Mouse (Mus musculus): ENCODE results near the gene Gm20503. TPM values are rescaled to one million over a fixed set of nuclear protein-coding genes. Genes with fewer than 3 reads are reported as not detected.

The Gm20503 gene
- polyA plus RNA-seq, 1 experiment from 2014 or later, result 10.4 TPM

DNA sequence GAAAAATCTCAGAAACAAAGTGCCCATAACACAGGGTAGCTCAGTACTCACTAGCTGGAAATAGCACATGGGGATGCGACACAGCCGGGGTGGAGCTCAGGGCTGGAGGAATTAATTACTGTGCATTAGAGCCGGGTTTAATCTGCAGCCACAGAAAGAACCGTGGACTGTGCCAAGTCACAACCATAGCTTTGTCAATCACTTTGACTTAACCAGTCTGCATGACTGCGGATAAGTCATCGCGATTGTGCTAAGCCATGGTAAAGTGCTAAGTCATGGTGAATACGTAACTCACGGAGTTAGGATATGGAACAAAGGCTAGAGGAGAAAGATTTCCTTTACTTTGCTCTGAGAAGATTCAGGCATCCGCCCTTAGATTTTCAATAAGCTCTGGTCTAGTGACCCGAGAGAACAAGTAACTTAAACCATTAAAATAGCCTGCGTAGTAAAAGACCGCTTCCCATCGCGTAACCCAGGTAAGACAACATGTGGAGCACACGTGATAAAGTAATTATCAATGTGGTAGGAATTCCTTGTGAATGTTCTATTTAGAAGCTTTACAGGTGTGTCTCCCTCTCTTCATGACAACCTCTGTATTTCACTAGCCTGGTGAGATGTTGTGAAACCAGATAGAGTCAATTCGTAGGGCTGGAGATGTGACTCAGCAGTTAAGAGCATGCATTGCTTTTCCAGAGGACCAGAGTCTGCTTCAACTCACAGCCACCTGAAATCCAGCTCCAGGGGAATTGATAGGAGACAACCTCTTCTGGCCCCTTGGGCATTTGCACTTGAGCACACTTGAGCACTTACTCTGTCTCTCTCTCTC lies 12.2 kb upstream of the Gm20503 start:
- no peak overlapping the region for H3K27ac ChIP-seq
- H3K4me2 ChIP-seq (replicated peaks), result no peak overlapping the region
- no peaks in the 10 kb centered on the region for H3K9me3 ChIP-seq
- no peak overlapping the region for H3K9ac ChIP-seq
- no peak for ATAC-seq (ENCODE audit: low FRiP score, low read depth)
- no peak overlapping the region for H3K4me3 ChIP-seq
- no peaks in the 10 kb centered on the region for H3K4me1 ChIP-seq
- H3K27me3 ChIP-seq (replicated peaks), result no peaks in the 10 kb centered on the region
- WGBS, result 88% methylated on average over 17 of the region's 17 CpGs
- no peaks in the 10 kb centered on the region for H3K36me3 ChIP-seq

DNA sequence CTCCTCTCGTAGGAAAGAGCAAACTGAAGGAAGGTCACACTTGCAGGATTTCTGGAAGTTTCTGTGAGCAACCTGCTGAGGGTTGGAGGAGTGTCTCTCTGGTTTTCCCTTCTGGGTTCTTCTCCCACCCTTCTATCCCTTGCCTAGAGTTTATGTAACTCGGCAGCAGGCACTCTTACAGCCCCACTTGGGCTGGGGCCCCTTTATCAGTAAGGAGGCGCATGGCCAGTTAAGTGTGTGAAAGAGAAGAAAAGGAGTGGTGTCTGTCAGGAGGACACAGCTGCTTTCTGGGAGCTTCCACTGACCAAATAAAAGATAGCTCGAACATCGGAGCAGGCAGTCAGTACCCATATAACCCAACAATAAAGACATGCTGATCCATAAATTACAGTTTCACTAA lies 10.8 kb upstream of the Gm20503 start:
- no peaks in the 10 kb centered on the region for H3K27me3 ChIP-seq (replicated peaks)
- H3K36me3 ChIP-seq, result no peaks in the 10 kb centered on the region
- no peak overlapping the region for H3K4me3 ChIP-seq
- no peaks in the 10 kb centered on the region for H3K4me1 ChIP-seq
- ATAC-seq (ENCODE audit: low FRiP score, low read depth), result no peak
- H3K9ac ChIP-seq, result no peak overlapping the region
- no peak overlapping the region for H3K27ac ChIP-seq
- 72% methylated on average over 5 of the region's 5 CpGs for WGBS
- H3K4me2 ChIP-seq (replicated peaks), result no peak overlapping the region
- H3K9me3 ChIP-seq, result no peaks in the 10 kb centered on the region

DNA sequence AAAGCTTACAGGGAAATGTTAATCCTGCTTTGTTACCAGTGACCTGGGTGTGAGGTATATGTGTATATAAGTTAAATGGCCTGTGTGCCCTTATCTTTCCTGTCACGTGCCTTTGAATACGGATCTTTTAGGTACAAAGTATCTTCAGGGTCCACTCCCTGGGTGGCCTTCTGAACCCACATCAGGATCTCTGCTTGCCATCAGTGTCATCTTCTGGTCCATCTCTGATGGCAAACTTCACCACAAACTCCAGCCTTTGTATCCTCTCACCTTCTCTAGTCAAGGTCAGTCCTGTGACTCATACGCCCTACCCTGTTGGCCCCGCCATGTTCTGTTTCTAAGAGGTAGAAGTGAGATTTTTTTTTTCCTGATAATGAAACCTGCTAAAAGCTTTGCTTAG lies 8.2 kb upstream of the Gm20503 start, which contains the start of gene Dnajc25:
TSS of gene Dnajc25 (plus strand) at position 301 of the 400 bp plus-strand sequence.
- no peak for ATAC-seq (ENCODE audit: low FRiP score, low read depth)
- no peaks in the 10 kb centered on the region for H3K4me1 ChIP-seq
- 95% methylated on average over 4 of the region's 4 CpGs for WGBS

DNA sequence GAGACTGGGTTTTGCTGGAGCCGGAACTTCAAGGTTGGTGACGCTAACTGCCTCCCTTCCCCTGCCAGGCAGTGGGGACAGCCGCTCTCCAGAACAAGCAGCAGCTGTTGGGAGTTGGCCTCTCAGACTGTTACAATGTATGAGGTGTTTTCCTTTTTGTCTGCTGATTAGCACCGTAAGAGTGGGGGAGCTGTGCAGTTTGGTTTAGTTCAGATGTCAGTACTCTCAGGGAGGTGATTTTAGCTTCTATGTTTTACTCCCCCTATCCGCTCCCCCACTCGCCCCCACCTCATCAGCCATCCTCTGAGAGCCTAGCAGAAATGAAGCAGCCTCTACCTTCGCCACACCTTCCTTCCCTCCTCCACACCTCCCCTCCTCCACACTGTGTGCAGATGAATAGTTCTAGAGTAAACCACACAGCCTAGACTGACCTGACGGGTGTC lies 7.7 kb upstream of the Gm20503 start:
- 83% methylated on average over 8 of the region's 8 CpGs for WGBS
- Histone ChIP-seq H3K4me1 (no peaks in the 10 kb centered on the region), H3K4me2 (replicated peaks) (no peak overlapping the region), H3K4me3 (no peak overlapping the region), H3K9me3 (no peaks in the 10 kb centered on the region), H3K9ac (no peak overlapping the region), H3K27ac (no peak overlapping the region), H3K36me3 (no peaks in the 10 kb centered on the region), H3K27me3 (replicated peaks) (no peaks in the 10 kb centered on the region)
- no peak for ATAC-seq (ENCODE audit: low FRiP score, low read depth)

More for the DNA sequence above, 8.2 kb upstream of the Gm20503 start, which contains the start of gene Dnajc25:
- Histone ChIP-seq H3K9me3 (no peaks in the 10 kb centered on the region), H3K4me2 (replicated peaks) (no peak within 1 kb of the TSS), H3K27me3 (replicated peaks) (no peaks in the 10 kb centered on the region), H3K36me3 (no peaks in the 10 kb centered on the region), H3K27ac (no peak within 1 kb of the TSS), H3K4me3 (no peak within 1 kb of the TSS), H3K9ac (no peak within 1 kb of the TSS)

DNA sequence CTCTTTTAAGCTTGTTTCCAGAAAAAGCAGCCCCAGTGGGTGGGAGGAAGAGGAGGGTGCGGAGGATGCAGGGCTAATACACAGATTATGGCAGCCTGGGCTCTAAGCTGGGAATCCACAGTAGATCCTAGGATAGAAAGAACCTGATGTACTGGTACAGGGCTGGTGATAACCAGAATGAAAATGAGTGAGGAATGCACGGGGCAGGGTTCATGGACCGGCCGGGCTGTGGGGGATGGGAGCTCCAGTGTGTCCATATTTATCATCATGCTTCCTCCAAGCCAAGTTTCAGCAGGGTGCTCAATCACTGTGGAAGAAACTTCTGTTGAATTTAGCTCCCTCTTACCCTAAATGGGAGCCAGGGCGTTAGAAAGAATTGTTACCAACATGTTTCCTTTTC lies 5.9 kb upstream of the Gm20503 start:
- no peaks in the 10 kb centered on the region for H3K27me3 ChIP-seq (replicated peaks)
- H3K4me3 ChIP-seq, result no peak overlapping the region
- WGBS, result 80% methylated on average over 5 of the region's 5 CpGs
- no peak overlapping the region for H3K27ac ChIP-seq
- ATAC-seq (ENCODE audit: low FRiP score, low read depth), result no peak
- no peak overlapping the region for H3K4me2 ChIP-seq (replicated peaks)
- no peaks in the 10 kb centered on the region for H3K36me3 ChIP-seq
- no peak overlapping the region for H3K9ac ChIP-seq
- H3K9me3 ChIP-seq, result no peaks in the 10 kb centered on the region
- no peaks in the 10 kb centered on the region for H3K4me1 ChIP-seq

DNA sequence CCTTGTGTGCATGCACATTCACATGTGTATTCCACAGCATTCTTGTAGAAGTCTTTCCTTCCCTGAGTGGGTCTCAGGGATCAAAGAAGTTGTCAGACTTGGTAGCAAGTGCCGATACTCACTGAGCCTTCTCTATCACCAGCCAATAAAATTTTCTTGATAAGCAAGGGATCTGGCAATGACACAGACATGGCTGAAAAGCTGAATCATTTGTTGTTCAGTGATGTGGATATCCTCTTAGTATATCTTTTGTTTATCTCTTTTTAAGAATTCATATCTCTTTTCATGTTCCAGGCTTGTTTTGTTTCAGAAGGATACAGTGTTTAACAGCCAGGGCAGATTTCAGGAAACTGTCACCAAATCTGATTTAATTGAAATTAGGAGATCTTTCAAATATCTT lies 4.3 kb upstream of the Gm20503 start:
- no peaks in the 10 kb centered on the region for H3K36me3 ChIP-seq
- no peaks in the 10 kb centered on the region for H3K9me3 ChIP-seq
- peaks cover 5% of the 10 kb centered on the region for H3K4me1 ChIP-seq
- H3K4me3 ChIP-seq, result no peak overlapping the region
- no peak for ATAC-seq (ENCODE audit: low FRiP score, low read depth)
- no peak overlapping the region for H3K4me2 ChIP-seq (replicated peaks)
- no peaks in the 10 kb centered on the region for H3K27me3 ChIP-seq (replicated peaks)
- 86% methylated on average over 1 of the region's 1 CpGs for WGBS
- no peak overlapping the region for H3K27ac ChIP-seq
- H3K9ac ChIP-seq, result no peak overlapping the region

DNA sequence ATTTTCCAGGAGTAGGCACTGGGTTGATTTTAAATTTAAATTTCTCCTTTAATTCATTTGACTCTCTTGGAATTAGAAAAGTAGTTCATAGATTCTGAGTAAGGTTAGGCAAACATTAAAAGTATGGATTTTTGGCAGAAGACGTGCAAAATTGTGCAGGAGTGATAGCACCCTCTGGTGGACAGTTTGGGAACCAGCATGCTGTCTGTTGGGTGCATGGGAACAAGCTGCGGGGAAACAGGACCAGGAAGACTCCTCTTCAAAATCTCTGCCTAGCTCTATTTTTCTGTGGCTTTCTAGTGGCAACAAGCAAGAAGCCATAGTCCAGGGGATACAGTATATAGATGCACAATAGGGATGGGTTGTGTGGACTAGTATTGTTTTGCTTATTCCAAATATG lies 3.3 kb upstream of the Gm20503 start:
- no peaks in the 10 kb centered on the region for H3K36me3 ChIP-seq
- peaks cover 15% of the 10 kb centered on the region for H3K4me1 ChIP-seq
- no peak overlapping the region for H3K4me3 ChIP-seq
- ATAC-seq (ENCODE audit: low FRiP score, low read depth), result no peak
- no peaks in the 10 kb centered on the region for H3K27me3 ChIP-seq (replicated peaks)
- H3K9me3 ChIP-seq, result no peaks in the 10 kb centered on the region
- WGBS, result 19% methylated on average over 2 of the region's 2 CpGs
- no peak overlapping the region for H3K9ac ChIP-seq
- no peak overlapping the region for H3K27ac ChIP-seq
- H3K4me2 ChIP-seq (replicated peaks), result no peak overlapping the region

DNA sequence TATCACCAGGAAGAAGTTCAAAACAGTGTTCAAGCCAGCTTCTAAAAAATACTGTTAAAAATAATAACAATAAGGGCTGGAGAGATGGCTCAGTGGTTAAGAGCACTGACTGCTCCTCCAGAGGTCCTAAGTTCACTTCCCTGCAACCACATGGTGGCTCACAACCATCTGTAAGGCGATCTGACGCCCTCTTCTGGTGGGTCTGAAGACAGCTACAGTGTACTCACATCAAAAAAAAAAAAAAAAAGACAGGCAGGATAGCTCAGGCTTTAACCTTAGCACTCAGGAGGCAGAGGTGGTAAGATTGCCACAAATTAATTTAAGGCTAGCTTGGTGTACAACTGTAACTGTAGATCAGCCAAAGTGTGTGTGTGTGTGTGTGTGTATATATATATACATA lies 2.4 kb upstream of the Gm20503 start:
- H3K27me3 ChIP-seq (replicated peaks), result no peaks in the 10 kb centered on the region
- WGBS, result 3% methylated on average over 2 of the region's 2 CpGs
- no peak for ATAC-seq (ENCODE audit: low FRiP score, low read depth)
- H3K9me3 ChIP-seq, result no peaks in the 10 kb centered on the region
- no peak overlapping the region for H3K27ac ChIP-seq
- H3K4me1 ChIP-seq, result peaks cover 22% of the 10 kb centered on the region
- no peak overlapping the region for H3K9ac ChIP-seq
- no peak overlapping the region for H3K4me3 ChIP-seq
- no peaks in the 10 kb centered on the region for H3K36me3 ChIP-seq
- no peak overlapping the region for H3K4me2 ChIP-seq (replicated peaks)

DNA sequence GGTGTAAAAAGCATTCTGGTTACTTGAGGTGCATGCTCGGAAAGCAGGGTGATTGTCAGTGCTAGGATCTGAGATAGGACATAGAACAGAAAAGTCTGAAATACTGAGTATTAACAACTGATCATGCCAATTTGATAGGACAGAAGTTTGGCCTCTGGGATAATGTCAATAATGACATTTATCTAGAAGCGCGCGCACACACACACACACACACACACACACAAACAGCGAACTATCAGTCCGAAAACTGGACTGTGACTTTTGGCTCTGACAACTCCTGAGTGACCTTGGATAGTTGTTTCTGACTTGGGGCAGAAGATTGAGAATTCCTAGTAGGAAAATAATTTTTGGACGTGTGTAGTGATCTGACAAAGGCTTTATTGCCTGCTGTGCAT lies 793 bp downstream of the Gm20503 start:
- Histone ChIP-seq H3K36me3 (no peaks in the 10 kb centered on the region), H3K27ac (no peak overlapping the region), H3K9ac (peak overlapping the region; percentile 95), H3K27me3 (replicated peaks) (no peaks in the 10 kb centered on the region), H3K4me1 (peaks cover 30% of the 10 kb centered on the region), H3K9me3 (no peaks in the 10 kb centered on the region), H3K4me3 (peak overlapping the region; percentile 93), H3K4me2 (replicated peaks) (peak overlapping the region; percentile 70)
- 38% methylated on average over 7 of the region's 7 CpGs for WGBS
- no peak for ATAC-seq (ENCODE audit: low FRiP score, low read depth)

DNA sequence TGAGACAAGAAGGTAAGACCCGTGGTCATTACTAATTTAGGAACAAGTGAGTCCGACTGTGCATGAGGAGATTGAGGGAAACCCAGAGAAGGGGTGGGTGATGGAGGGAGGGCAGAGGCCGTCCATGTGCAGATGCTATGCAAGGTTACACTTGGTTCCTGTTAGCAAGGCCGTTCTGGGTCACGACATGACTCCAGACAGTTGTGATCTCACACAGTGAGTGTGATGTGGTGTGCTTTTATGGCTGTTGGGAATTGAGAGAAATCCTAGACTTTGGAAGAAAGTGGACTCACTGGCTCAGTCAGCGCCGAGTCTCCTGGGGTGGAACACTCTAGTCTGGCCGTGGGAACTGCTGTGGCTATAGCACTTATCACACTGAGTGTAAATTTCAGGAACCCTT lies 3.2 kb downstream of the Gm20503 start:
- H3K4me1 ChIP-seq, result peaks cover 30% of the 10 kb centered on the region
- H3K36me3 ChIP-seq, result no peaks in the 10 kb centered on the region
- no peak overlapping the region for H3K4me2 ChIP-seq (replicated peaks)
- ATAC-seq (ENCODE audit: low FRiP score, low read depth), result no peak
- no peak overlapping the region for H3K9ac ChIP-seq
- H3K27ac ChIP-seq, result no peak overlapping the region
- no peaks in the 10 kb centered on the region for H3K9me3 ChIP-seq
- H3K27me3 ChIP-seq (replicated peaks), result no peaks in the 10 kb centered on the region
- H3K4me3 ChIP-seq, result no peak overlapping the region
- WGBS, result 60% methylated on average over 8 of the region's 8 CpGs

DNA sequence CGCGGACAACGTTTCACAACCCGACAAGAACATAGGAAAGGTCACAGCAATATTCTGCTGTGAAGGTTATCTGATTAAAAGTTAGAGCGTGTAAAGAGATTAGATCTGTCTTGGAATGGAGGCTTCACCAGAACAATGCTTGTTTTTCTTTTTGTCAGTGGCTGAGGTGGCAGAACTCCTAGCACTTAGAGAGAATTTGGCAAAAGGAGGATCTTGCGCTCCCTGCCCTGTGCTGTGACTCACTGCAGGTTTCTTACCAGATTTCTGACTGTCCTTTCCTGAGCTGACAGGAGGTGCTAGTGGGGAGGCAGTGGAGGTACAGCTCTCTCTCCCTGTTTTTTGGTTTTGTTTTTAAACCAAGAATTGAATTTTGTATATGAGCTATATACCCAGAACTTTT lies 4.0 kb downstream of the Gm20503 start:
- H3K9me3 ChIP-seq, result no peaks in the 10 kb centered on the region
- 91% methylated on average over 6 of the region's 6 CpGs for WGBS
- no peak overlapping the region for H3K27ac ChIP-seq
- no peaks in the 10 kb centered on the region for H3K27me3 ChIP-seq (replicated peaks)
- H3K9ac ChIP-seq, result no peak overlapping the region
- H3K36me3 ChIP-seq, result no peaks in the 10 kb centered on the region
- ATAC-seq (ENCODE audit: low FRiP score, low read depth), result no peak
- no peak overlapping the region for H3K4me3 ChIP-seq
- no peak overlapping the region for H3K4me2 ChIP-seq (replicated peaks)
- peaks cover 30% of the 10 kb centered on the region for H3K4me1 ChIP-seq

DNA sequence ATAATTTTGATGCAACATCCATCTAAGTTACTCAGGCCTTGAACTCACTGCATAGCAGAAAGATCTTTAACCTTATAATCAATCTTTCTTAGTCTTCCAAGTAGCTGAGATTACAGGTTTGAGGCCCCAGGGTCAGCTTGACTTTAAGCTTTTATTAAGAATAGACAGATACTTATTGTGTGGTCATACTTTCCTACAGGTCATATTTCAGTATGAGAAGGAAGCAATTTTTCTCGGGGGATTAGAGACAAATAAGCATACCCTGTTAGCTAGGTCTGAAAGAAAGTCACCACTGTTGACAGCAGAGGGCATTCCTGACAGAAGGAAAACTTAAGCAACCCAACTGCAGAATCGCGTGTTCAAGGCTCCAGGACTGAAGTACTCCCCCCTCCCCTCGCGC lies 5.0 kb downstream of the Gm20503 start:
- no peaks in the 10 kb centered on the region for H3K36me3 ChIP-seq
- H3K27ac ChIP-seq, result no peak overlapping the region
- ATAC-seq (ENCODE audit: low FRiP score, low read depth), result no peak
- no peaks in the 10 kb centered on the region for H3K27me3 ChIP-seq (replicated peaks)
- WGBS, result 80% methylated on average over 5 of the region's 5 CpGs
- no peaks in the 10 kb centered on the region for H3K9me3 ChIP-seq
- H3K9ac ChIP-seq, result no peak overlapping the region
- peaks cover 27% of the 10 kb centered on the region for H3K4me1 ChIP-seq
- H3K4me3 ChIP-seq, result no peak overlapping the region
- H3K4me2 ChIP-seq (replicated peaks), result no peak overlapping the region

DNA sequence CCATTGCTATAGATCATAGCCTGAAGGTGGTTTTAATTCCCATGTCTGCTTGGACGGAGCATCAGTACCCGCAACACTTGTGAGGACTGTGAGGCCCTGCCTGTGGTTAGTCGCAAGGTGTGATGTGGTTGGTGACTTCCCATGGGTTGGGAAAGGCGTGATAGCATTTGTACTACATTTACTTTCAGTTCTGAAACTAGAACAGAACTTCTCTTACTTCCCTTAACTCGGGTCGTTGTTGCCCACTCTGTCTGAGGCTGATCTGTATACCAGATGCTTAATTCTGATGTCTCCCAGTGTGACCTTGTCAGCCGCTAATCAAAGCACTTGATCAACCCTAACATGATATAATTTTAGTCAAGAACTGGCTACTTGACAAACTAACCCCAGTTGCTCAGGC lies 6.2 kb downstream of the Gm20503 start:
- H3K27ac ChIP-seq, result no peak overlapping the region
- WGBS, result 93% methylated on average over 7 of the region's 7 CpGs
- H3K9ac ChIP-seq, result no peak overlapping the region
- H3K9me3 ChIP-seq, result no peaks in the 10 kb centered on the region
- no peak for ATAC-seq (ENCODE audit: low FRiP score, low read depth)
- no peaks in the 10 kb centered on the region for H3K36me3 ChIP-seq
- no peak overlapping the region for H3K4me3 ChIP-seq
- H3K4me2 ChIP-seq (replicated peaks), result no peak overlapping the region
- no peaks in the 10 kb centered on the region for H3K27me3 ChIP-seq (replicated peaks)
- peaks cover 20% of the 10 kb centered on the region for H3K4me1 ChIP-seq
